Mouse (Mus musculus): ENCODE results near the gene Trim65. TPM values are rescaled to one million over a fixed set of nuclear protein-coding genes. Genes with fewer than 3 reads are reported as not detected.

Trim65 gene
- total and polyA plus RNA-seq, 3 experiments = 0.66 to 2.0 (median 1.4) TPM

GRCm38 (mm10) chr11:116110540-116110939 is 20.4 kb downstream of the Trim65 start:
- Histone ChIP-seq H3K4me1 (ENCODE audit: control insufficient read depth in 1 of 2, insufficient read depth in 2 of 2) (peaks cover 12 to 13% of the 10 kb centered on the region in 2 experiments), H3K27ac (ENCODE audit: insufficient read depth, low read depth) (no peak overlapping the region), H3K36me3 (replicated peaks in 1 of 2; ENCODE audit: control insufficient read depth in 1 of 2, insufficient read depth in 1 of 2, low read length in 1 of 2) (no peaks in the 10 kb centered on the region), H3K9ac (ENCODE audit: insufficient read depth, low read depth) (no peak overlapping the region), H3K4me3 (replicated peaks in 1 of 3; ENCODE audit: low read depth in 2 of 3, low read length in 2 of 3, poor library complexity in 1 of 3) (no peak overlapping the region), H3K4me2 (ENCODE audit: insufficient read depth, low read depth, poor library complexity, severe bottlenecking) (no peak overlapping the region), H3K9me3 (replicated peaks; ENCODE audit: low read length) (peaks cover 12% of the 10 kb centered on the region), H3K27me3 (replicated peaks) (no peaks in the 10 kb centered on the region), H3K79me2 (replicated peaks; ENCODE audit: control insufficient read depth, extremely low read depth, insufficient read depth, poor library complexity, severe bottlenecking) (no peaks in the 10 kb centered on the region)
- no peak for DNase-seq (ENCODE audit: extremely low read depth)
- TF ChIP-seq ZC3H11A (IDR thresholded peaks at IDR 0.05; ENCODE audit: low read depth, low read length) = no peak
- TF ChIP-seq JUN (IDR thresholded peaks at IDR 0.05; ENCODE audit: insufficient read depth, low read depth, low read length) = no peak
- TF ChIP-seq JUND (conservative IDR thresholded peaks at IDR 0.05; ENCODE audit: low read depth, low read length) = no peak
- TF ChIP-seq CHD1 (IDR thresholded peaks at IDR 0.05; ENCODE audit: low read depth, low read length) = no peak
- no peak for TF ChIP-seq NELFE (IDR thresholded peaks at IDR 0.05; ENCODE audit: low read depth, low read length)
- TF ChIP-seq ETS1 (conservative IDR thresholded peaks at IDR 0.05; ENCODE audit: low read depth, low read length) = no peak
- in situ Hi-C loops (cut with MboI; ENCODE audit: low pct_ligation_motif_present, low pct_unique_long_range_greater_than_20kb, low sequenced_read_pairs) (no loop called here), dilution Hi-C loops (cut with MboI; ENCODE audit: extremely low pct_ligation_motif_present, extremely low pct_unique_long_range_greater_than_20kb, low sequenced_read_pairs) (no loop called here)

- DNase-seq (ENCODE audit: extremely low read depth) = no peak
- TF ChIP-seq NRF1 (IDR thresholded peaks at IDR 0.05; ENCODE audit: low read depth, low read length) = no peak
- no peak for TF ChIP-seq IRF4 (IDR thresholded peaks at IDR 0.05; ENCODE audit: low read depth, low read length)
- TF ChIP-seq CHD2 (IDR thresholded peaks at IDR 0.05; ENCODE audit: low read length) = no peak
- TF ChIP-seq UBTF (IDR thresholded peaks at IDR 0.05; ENCODE audit: low read depth, low read length) = no peak
- TF ChIP-seq POLR2AphosphoS2 (IDR thresholded peaks at IDR 0.05; ENCODE audit: low read depth, low read length) = no peak
- no peak for TF ChIP-seq CTCF (conservative IDR thresholded peaks at IDR 0.05 in 1 of 2, IDR thresholded peaks at IDR 0.05 in 1 of 2; ENCODE audit: low read depth in 2 of 2, low read length in 2 of 2)
- TF ChIP-seq GABPA (IDR thresholded peaks at IDR 0.05; ENCODE audit: insufficient replicate concordance, low read depth, low read length) = no peak
- TF ChIP-seq MAZ (IDR thresholded peaks at IDR 0.05; ENCODE audit: low read depth, low read length) = no peak
- TF ChIP-seq ELF1 (IDR thresholded peaks at IDR 0.05; ENCODE audit: low read depth, low read length) = no peak
- no peak for TF ChIP-seq SMC3 (IDR thresholded peaks at IDR 0.05; ENCODE audit: low read depth, low read length)
- TF ChIP-seq ZNF384 (IDR thresholded peaks at IDR 0.05; ENCODE audit: low read depth, low read length) = no peak
- no peak for TF ChIP-seq NELFE (IDR thresholded peaks at IDR 0.05; ENCODE audit: low read depth, low read length)
- no peak for TF ChIP-seq POLR2A (IDR thresholded peaks at IDR 0.05; ENCODE audit: low read depth, low read length)
- no peak for TF ChIP-seq MXI1 (IDR thresholded peaks at IDR 0.05; ENCODE audit: low read depth, low read length)
- no peak for TF ChIP-seq JUND (conservative IDR thresholded peaks at IDR 0.05; ENCODE audit: low read depth, low read length)
- TF ChIP-seq RCOR1 (conservative IDR thresholded peaks at IDR 0.05; ENCODE audit: low read depth, low read length) = no peak
- no peak for TF ChIP-seq MEF2A (IDR thresholded peaks at IDR 0.05; ENCODE audit: borderline replicate concordance, low read depth, low read length)
- no peak for TF ChIP-seq MAFK (IDR thresholded peaks at IDR 0.05; ENCODE audit: insufficient replicate concordance, low read length)
- TF ChIP-seq CHD1 (IDR thresholded peaks at IDR 0.05; ENCODE audit: low read depth, low read length) = no peak
- TF ChIP-seq RAD21 (IDR thresholded peaks at IDR 0.05; ENCODE audit: low read depth, low read length) = no peak
- H3K36me3 ChIP-seq (replicated peaks in 1 of 2; ENCODE audit: control insufficient read depth in 1 of 2, insufficient read depth in 1 of 2, low read length in 1 of 2) = no peaks in the 10 kb centered on the region
- dilution Hi-C loops (cut with MboI; ENCODE audit: extremely low pct_ligation_motif_present, extremely low pct_unique_long_range_greater_than_20kb, low sequenced_read_pairs) = no loop called here
- no peak overlapping the region for H3K4me2 ChIP-seq (ENCODE audit: insufficient read depth, low read depth, poor library complexity, severe bottlenecking)
- H3K27me3 ChIP-seq (replicated peaks) = no peaks in the 10 kb centered on the region
- H3K9me3 ChIP-seq (replicated peaks; ENCODE audit: low read length) = peaks cover 12% of the 10 kb centered on the region
- H3K9ac ChIP-seq (ENCODE audit: insufficient read depth, low read depth) = no peak overlapping the region
- H3K27ac ChIP-seq (ENCODE audit: insufficient read depth, low read depth) = no peak overlapping the region
- H3K4me3 ChIP-seq (replicated peaks in 1 of 3; ENCODE audit: low read depth in 2 of 3, low read length in 2 of 3, poor library complexity in 1 of 3) = no peak overlapping the region
- in situ Hi-C loops (cut with MboI; ENCODE audit: low pct_ligation_motif_present, low pct_unique_long_range_greater_than_20kb, low sequenced_read_pairs) = no loop called here
- H3K4me1 ChIP-seq (ENCODE audit: control insufficient read depth in 1 of 2, insufficient read depth in 2 of 2) = peaks cover 12 to 13% of the 10 kb centered on the region in 2 experiments
- no peaks in the 10 kb centered on the region for H3K79me2 ChIP-seq (replicated peaks; ENCODE audit: control insufficient read depth, extremely low read depth, insufficient read depth, poor library complexity, severe bottlenecking)
These were observed 20.8 kb downstream of the Trim65 start for GRCm38 (mm10) chr11:116110131-116110530.
